Mouse (Mus musculus) NIH3T3 (cell line): ENCODE measurements around the gene Taok1.
A peak's percentile ranks its signal among the peaks of the same experiment; 100 is the strongest.
"Not testable (repeated sequence)": the region's sequence is repeated elsewhere in the genome, so short reads cannot be mapped to it uniquely, and the experiment has no call there.

Source experiments
- DNase-seq: peaks from one replicate; pipeline ENCODE4 v3.0.0-alpha.2; 2012; ENCODE audit warnings: low read depth

The Taok1 gene

DNA sequence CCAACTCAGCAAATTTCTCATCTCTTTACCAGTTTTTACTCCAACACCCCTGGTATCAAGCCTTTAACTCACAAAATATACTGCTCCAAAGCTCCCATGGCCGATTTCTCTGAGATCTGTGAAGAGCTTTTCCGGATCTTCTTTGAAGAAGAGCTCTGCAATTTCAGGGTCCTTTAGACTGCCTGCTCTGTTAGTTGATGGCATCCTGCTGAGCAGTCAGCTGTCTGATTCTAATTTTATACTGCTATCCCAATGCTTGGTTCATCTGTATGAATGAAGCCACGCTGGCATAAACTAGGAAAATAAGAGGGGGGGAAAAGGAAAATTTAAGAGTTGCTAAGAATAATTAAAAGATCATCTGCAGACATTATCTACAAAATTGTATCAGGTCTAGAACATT, 22.4 kb downstream of the Taok1 start:
- no peak for DNase-seq

DNA sequence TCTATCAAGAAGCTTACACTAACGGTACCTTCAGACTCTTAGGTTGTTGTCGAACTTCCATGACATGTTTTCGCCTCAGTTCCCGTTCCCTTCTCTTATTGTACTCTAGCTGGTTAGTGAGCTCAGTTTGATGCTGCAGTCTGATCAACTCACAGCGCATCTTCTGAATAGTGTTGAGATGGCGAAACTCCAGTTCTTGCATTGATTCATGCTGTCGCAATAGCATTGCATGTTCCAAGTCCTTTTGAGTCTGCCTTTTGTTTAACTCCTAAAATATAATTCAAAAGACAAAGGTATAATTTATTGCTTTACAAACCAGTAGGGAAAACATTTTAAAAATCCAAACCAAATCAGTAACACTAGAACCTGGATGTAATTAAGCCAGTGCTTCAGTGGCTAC, 62.4 kb downstream of the Taok1 start:
- peak; percentile 79 for DNase-seq

DNA sequence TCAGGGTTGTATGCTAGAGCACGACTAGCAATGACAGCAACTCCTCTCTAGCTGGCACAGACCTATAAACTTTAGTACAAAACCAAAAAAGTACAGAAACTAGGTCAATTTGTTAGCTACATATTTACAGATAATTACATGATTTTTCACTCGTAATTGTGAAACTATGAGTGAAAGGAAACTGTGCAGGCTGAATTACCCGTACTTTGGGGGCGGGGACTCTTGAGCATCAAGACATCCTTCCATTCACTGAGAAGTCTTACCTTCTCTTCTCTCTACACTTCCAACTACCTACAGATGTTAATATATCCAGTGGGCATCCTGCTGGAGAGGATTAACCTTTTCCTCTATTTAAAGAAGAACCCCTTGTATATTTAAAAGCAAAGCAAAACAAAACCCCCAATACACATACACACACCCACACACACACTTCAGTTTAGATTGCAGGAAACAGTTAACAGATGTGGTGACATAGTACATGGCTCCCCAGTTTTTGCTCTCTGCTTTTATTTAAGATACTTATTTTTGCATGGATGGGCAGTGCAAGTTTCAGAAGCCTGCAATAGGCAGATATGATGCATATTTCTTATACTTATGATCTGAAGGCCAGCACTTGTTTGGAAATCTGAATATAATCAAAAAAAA, 75.3 kb downstream of the Taok1 start:
- DNase-seq, result no peak

DNA sequence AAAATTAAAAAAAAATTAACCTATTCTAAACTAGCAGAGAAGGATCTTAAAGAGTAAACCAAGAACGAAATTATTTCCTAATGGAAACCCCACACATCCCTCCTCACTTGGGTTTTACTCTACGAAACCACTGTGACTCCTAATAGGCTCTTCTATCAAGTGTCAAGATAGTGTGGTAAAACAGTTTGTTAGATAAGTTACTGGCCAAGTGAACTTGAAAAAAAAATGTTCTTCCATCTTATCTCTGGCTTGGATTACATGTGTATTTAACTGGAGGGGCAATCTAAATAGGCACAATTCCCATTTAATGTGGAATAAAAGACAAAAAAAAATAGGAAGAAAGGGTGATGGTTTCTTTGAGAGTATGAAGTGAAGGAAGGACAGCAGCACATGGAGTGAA, 76.8 kb downstream of the Taok1 start:
- DNase-seq, result no peak

DNA sequence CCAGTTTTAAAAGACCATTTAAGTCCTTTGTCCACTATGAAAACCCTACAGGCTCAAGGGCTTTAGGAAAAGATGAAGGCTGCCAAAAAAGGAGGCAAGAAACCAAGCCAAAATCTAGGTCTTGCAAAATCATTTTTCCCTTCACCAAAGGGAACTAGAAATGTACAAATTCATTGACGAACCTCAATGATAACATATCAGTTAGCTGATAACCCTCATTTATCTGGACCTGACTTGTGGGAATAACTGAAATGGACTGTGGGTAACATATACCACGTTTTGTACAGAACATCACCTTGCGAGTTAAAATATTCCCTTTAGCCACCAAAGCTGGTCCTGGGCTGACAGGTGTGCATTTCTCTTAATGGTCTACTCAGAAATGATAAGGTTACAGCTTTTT, 78.0 kb downstream of the Taok1 start:
- no peak for DNase-seq

DNA sequence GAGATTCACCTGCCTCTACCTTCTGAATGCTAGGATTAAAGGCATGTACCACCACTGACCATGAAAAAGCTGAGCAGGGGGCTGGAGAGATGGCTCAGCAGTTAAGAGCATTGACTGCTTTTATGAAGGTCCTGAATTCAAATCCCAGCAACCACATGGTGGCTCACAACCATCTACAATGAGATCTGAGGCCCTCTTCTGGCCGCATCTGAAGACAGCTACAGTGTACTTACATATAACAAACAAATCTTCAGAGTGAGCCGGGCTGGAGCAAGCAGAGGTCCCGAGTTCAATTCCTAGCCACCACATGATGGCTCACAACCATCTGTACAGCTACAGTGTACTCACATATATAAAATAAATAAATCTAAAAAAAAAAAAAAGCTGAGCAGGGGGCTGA, 79.2 kb downstream of the Taok1 start:
- DNase-seq, result not testable (repeated sequence)

DNA sequence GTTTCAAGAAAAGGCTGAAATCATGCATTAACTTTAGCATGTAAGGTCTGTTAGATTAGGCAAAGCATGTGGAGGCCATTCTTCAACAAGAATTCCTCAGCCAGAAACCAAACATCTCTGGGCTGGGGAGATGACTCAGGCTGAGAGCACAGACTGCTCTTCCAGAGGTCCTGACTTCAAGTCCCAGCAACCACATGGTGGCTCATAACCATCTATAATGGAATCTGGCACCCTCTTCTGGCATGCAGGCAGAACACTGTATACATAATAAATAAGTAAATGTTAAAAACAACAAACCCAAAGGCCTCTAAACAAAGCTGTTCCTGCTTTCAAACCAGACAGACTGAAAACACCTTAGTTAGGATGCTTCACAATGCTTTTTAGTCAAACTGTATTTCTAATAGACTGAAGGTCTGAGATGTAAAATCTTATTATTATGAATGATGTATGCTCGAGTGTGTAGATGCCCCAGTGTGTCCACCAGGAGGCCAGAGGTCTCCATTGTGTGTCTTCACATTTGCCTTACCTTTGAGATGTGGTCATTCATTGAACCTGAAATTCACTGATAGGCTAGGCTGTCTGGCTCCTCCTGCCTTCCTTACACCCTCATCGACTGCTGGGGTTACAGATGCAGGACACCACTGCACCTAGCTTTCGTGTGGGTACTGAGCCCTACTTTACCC, 81.7 kb downstream of the Taok1 start:
- peak; percentile 57 for DNase-seq

DNA sequence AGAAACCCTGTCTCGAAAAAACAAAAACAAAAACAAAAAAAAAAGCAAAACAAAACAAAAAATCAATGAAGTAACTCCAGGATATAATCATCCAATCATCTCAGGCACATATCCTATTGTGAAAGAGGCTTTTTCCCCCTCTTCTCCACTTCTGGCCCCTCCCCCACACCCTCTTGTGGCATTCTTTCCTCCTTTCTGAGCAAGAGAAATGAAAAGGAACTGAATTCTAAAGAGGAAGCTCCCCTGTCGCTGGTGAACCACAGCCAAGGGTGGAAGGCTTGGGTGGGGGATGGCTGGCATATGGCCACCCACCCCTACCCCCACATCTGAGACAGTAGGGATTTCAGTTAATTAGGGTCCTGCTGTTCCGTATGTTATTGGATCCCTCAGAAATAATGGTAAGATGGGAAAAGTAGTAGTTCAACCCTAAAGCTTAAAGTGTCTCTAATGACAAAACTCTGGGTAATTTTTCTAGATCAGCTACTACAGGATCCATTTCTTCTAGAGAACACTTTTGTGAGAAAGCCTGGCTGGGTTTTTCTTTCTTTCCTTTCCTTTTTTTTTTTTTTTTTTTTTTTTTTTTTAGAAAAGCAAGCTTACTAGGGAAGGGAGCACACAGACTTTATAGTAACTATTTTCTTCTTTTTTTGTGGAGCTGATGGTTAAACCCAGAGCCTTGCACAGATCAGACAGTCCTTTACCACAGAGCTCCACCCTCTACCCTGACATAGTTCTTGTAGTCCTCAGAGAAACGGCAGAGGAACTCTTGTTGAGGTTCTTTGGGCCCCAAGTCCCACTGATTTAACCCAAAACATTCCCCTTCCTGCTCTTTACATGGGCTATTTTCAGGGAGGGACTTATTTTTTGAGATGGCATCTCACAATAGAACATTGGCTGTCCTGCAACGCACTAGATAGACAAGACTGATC, 86.8 kb downstream of the Taok1 start:
- DNase-seq, result peak; percentile 55

DNA sequence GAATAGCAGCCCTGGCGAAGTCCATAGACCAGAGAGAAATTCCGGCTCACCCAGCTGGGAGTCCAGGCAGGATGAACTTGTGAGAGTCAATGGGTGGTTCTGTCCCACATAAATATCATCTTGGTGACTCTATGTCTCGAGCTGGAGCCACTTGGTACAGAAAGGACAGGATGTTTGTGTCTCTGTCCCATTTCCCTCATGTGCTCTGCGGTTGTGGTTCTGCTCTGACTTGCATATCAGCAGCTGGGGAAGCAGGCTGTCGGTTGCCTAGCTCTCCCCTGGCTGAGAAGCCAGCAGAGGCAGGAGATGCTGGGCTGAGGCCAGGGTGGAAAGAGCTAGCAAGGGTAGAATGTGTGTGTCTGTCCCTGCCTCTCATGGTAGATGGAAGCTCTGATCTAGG, 88.6 kb downstream of the Taok1 start, which contains the start of gene Gm10392:
TSS of gene Gm10392 (minus strand) at position 156 of the 400 bp plus-strand sequence.
- no peak for DNase-seq

DNA sequence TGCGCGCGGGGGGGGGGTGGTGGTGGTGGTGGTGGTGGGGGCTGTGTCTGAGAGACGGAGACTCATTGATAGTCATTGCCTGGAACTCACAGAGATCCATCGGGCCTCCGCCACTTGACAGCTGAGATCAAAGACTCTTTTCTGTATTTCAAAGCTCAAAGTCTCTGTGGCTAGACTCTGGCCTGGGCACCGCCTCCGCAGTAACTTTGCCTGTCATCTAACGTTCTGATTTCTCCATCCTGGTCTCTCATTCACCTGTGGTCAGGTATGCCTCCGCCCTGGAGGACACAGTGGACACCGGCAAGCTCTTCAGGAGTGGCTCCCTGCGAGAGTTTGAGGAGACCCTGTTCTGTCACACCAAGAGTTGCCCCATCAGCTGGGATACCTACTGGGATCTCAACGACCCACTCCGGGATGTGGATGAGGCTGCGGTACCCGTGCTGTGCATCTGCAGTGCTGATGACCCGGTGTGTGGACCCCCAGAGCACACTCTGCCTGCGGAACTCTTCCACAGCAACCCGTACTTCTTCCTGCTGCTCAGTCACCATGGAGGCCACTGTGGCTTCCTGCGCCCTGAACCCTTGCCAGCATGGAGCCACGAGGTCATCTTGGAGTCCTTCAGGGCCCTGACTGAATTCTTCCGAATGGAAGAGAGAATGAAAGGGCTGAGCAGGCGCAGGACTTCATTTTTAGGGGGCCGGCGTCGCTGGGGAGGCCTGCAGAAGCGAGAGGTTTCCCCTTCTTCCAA, 89.4 kb downstream of the Taok1 start:
- DNase-seq, result no peak

DNA sequence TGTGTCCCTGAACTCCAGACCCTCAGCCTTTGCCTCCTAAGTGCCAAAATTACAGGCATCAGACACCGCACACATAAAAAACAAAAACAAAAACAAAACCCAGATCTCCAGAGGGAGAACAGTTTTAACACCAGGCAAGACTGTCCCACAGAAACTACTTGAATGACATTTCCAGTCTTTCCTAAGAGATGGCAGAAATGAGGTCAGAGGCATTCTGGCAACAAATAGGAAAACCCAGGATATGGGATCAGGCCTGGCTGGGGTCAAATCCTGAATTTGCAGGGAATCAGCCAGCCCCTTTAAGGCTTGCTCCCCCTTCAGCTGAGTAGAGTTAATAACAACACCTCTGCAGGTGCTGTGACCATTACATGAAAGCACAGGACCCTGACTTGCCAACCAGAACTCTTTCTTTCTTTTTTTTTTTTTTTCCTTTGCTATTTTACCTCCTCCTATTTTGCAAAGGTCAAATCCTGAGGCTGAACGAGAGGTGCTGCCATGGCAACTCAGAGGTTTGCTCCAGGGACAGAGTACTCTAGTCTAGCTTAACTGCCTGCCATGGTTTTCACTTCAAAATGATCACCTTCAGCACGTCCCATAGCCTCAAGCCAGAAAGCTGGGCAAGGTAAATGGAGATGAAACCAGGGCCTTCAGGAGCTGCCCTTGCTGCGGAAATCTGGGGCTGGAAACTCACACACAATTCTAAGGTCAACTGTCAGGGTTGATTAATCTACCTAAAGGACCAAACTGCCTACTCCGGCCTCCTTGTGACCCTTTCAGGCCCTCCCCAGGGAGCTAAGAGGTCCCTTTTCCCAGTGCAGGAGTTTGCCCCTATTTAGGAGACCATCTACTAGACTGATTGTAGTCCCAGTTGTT, 90.8 kb downstream of the Taok1 start:
- DNase-seq, result no peak

DNA sequence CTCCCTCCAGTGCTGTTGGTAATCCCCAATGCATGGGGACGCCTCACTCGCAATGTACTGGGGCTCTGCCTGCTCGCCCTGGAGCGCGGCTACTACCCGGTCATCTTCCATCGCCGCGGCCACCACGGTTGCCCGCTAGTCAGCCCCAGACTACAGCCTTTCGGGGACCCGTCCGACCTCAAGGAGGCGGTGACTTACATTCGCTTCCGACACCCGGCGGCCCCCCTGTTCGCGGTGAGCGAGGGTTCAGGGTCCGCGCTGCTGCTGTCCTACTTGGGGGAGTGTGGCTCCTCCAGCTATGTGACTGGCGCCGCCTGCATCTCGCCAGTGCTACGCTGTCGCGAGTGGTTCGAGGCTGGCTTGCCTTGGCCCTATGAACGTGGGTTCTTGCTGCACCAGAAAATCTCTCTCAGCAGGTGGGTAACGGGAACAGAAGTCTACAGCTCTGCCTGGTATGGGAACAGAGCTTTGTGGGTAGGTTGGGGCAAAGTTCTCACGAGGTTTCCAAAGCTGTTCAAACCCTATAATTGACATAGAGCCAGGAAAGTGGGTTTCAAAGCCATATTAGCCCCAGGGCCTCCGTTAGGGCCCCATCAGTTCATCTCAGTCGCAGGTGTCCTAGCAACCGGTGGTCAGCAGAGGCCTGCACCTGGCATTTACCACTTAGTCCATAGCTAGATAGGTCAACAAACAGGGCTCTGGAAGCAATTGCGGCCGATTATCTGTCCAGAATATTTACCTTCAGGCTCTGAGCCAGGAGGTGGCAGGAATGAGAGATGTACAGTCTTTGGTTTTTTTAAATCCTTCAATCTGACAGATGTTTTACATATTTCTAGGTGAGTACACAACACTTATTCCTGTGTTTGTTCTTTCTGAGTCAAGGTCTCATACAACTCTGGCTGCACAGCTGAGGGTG, 91.7 kb downstream of the Taok1 start, which contains the start of gene Trp53i13:
TSS of gene Trp53i13 (minus strand) at position 344 of the 916 bp plus-strand sequence.
- no peak for DNase-seq

DNA sequence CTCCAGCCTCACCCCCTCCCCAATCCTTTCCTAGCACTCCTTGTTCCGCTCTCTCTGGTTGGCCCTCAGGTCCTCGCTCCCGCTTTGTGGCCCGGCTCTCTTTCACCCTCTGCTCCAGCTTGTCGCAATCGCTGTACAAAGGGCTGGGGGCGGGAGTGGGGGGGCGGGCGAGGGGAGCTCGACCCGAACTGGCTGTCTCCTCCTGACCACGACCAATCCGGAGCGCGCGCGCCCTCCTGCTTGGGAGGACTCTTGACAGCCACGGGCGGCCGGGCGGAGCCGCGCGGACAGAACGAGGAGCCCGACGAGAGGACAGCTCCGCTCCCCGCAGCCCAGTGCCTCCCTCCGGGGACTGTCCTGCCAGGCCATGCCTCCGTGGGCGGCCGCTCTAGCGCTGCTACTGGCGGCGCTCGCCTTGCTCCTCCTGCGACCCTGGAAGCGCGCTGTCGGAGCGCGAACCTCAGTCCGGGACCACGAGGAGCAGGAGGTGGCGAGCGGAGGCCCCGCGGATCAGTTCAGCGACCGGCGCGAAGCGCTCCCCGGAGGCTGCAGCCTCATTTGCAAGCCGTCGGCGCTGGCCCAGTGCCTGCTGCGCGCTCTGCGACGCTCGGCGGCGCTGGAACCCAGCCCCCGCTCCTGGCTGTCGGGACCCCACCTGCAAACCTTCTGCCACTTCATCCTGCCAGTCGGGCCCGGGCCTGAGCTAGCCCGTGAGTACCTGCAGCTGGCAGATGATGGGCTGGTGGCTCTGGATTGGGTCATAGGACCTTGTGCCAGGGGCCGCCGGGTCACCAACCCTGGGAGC, 92.6 kb downstream of the Taok1 start, which contains the start of gene Abhd15:
TSS of gene Abhd15 (plus strand) at position 290 of the 805 bp plus-strand sequence.
- DNase-seq, result peak; percentile 52

DNA sequence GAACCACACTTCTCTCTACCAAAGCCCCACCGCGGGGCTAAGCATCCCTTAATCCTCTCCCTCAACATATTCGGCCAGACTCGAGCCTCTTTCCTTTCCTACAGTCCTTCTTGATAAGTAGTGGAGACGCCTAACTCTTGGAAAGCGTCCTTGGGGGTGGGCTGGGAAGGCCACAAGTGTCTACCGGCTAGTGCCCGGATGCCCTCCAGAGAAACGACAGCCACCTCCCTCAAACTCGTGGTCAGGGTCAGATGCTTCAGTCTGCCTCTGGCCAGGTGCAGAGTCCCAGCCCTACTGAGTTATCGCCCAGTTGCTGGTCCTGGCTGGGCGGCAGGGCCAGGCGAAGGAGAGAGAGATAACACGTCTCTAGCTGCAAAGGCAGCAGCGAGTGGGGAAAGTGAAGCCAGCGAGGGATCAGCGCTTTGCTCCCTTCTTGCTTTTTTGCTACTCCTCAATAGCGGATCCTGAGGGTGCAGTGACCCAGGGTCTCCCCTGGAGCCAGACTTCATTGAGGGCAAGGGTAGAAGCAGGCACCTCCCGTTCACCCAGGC, 93.3 kb downstream of the Taok1 start:
- DNase-seq, result peak; percentile 25

DNA sequence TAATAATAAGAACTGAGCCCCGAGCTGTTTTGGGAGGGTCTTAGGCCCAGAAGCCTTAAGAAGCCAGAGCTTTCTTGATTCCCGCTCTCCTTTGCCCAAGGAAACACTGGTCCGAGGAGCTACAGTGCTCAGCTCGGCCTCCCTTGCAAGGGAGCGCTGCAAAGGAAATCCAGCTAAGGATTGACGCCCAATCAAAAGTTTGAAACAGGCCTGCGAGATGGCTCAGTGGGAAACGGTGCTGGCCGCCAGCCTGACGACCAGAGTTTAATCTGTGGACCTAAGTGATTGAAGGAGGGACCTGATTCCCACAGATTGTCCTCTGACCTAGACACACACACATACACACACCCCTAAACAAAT, 93.8 kb downstream of the Taok1 start:
- peak; percentile 76 for DNase-seq

DNA sequence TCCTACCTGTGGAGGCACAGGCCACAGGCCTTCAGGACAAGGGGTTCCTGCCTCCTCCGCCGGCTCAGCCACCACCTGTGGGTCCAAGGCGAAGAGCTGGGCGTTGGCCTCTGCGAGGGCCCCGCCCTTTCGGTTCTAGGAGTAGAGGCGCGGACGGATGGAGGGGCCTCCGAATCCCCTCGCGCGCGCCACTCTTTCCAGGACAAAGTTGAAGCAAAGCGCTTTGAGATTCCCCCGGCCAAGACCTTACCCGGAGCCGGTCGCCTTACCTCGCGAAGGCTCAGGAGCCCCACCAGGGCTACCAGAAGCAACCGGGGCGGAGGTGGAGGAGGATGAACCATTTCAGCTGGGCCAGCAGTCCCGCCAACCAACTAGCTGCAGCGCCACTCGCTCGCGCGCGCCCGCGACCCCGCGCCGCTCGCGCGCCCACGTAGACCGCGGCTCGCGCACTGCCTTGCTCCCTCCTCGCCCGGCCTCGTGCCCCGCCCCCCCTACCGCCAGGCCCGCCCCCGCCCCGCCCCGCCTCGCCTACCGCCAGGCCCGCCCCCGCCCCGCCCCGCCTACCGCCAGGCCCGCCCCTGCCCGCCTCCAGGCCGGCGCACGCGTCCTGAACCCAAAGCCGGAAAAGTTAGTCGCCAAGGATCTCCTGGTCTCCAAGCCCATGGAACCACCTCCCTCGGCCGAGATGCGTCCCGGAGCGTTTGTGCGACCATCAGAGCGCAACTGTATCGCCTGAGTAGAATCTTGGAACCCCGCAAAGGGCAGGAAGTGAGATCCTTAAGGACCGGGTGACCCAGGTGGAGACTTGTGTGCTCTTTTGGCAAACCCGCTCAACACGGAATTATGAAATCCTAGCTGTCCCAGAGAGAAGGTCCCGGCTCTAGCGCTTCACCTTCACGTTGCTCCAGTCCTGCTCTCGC, 94.5 kb downstream of the Taok1 start:
- peak; percentile 95 for DNase-seq

DNA sequence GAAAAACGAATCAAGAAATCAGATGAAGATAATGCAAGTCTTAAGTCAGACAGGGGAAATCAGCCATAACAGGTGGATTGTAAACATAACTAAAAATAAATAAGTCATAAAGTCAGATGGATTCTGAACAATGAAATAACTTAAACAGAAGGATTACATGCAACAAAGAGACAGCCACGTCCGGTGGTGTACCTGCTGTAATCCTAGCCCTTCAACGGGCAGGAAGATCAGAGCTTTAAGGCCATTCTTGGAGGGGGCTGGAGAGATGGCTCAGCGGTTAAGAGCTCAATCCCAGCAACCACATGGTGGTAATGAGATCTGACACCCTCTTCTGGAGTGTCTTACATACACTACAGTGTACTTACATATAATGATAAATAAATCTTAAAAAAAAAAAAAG, 96.3 kb downstream of the Taok1 start:
- no peak for DNase-seq
